Mouse (Mus musculus) MEL (cell line): ENCODE measurements around the gene Anks1. TPM values are rescaled to one million over a fixed set of nuclear protein-coding genes. Genes with fewer than 3 reads are reported as not detected.

Source experiments
- DNase-seq: peaks from one replicate; pipeline ENCODE4 v3.0.0; 2011; ENCODE audit warnings: low read depth, low spot score
- H3K27ac ChIP-seq: 2 replicates; pipeline ENCODE4 v1.5.1; 2012; ENCODE audit warnings: low read depth, mild to moderate bottlenecking, control low read depth, low read length, moderate library complexity; ENCODE audit not compliant: control insufficient read depth
- H3K27me3 ChIP-seq, 2 experiments: fragments of 150-350 bp in 1 of 2; sonication (generic) in 1 of 2; 2 replicates each; pipeline ENCODE4 v1.6.1; 2012; ENCODE audit warnings: low read length in 2 of 2, mild to moderate bottlenecking in 2 of 2, improper control_type of control experiment in 1 of 2, moderate library complexity in 1 of 2; ENCODE audit not compliant: insufficient read depth in 2 of 2, control insufficient read depth in 1 of 2
- H3K36me3 ChIP-seq, 2 experiments: 2 replicates each; pipeline ENCODE4 v1.6.1; 2012 to 2014; ENCODE audit warnings: low read length in 2 of 2, improper control_type of control experiment in 1 of 2, inconsistent platforms in 1 of 2, mild to moderate bottlenecking in 1 of 2; ENCODE audit not compliant: insufficient read depth in 2 of 2, control insufficient read depth in 1 of 2
- H3K4me1 ChIP-seq, 2 experiments: fragments of 150-350 bp in 1 of 2; sonication (generic) in 1 of 2; 2 replicates each; pipeline ENCODE4 v1.6.1; 2012; ENCODE audit warnings: low read length in 2 of 2, improper control_type of control experiment in 1 of 2, mild to moderate bottlenecking in 1 of 2; ENCODE audit not compliant: insufficient read depth in 2 of 2, control insufficient read depth in 1 of 2
- H3K4me3 ChIP-seq, 2 experiments: fragments of 150-350 bp in 1 of 2; sonication (generic) in 1 of 2; 2 replicates each; pipeline ENCODE4 v1.5.1; 2012; ENCODE audit warnings: low read depth in 2 of 2, low read length in 2 of 2, mild to moderate bottlenecking in 2 of 2, moderate library complexity in 2 of 2, control low read depth in 1 of 2, improper control_type of control experiment in 1 of 2; ENCODE audit not compliant: control insufficient read depth in 1 of 2, insufficient read depth in 1 of 2
- H3K79me2 ChIP-seq: 2 replicates; pipeline ENCODE4 v1.6.1; 2012; ENCODE audit warnings: mild to moderate bottlenecking, low read length, moderate library complexity; ENCODE audit not compliant: control insufficient read depth, poor library complexity, insufficient read depth
- H3K9ac ChIP-seq: 2 replicates; pipeline ENCODE4 v1.6.1; 2012; ENCODE audit warnings: low read depth, mild to moderate bottlenecking, control low read depth, low read length, moderate library complexity; ENCODE audit not compliant: control insufficient read depth, poor library complexity, severe bottlenecking
- H3K9me3 ChIP-seq: fragments of 150-350 bp; sonication (generic); replicated peaks from 2 replicates; pipeline ENCODE4 v1.6.1; 2012; ENCODE audit warnings: mild to moderate bottlenecking, low read length, improper control_type of control experiment, moderate library complexity; ENCODE audit not compliant: insufficient read depth
- BHLHE40 ChIP-seq: IDR thresholded peaks from 2 replicates; pipeline ENCODE4 v1.6.1; 2012; ENCODE audit warnings: low read depth, mild to moderate bottlenecking, inconsistent platforms, low read length, improper control_type of control experiment, borderline replicate concordance
- CHD1 ChIP-seq: IDR thresholded peaks from 2 replicates; pipeline ENCODE4 v1.6.1; 2012; ENCODE audit warnings: low read depth, mild to moderate bottlenecking, inconsistent platforms, low read length, improper control_type of control experiment
- CHD2 ChIP-seq: IDR thresholded peaks from 2 replicates; pipeline ENCODE4 v1.6.1; 2011; ENCODE audit warnings: low read length, improper control_type of control experiment
- GABPA ChIP-seq: IDR thresholded peaks from 2 replicates; pipeline ENCODE4 v1.6.1; 2012; ENCODE audit warnings: low read depth, mild to moderate bottlenecking, inconsistent platforms, low read length, improper control_type of control experiment, moderate library complexity
- KAT2A ChIP-seq: conservative IDR thresholded peaks from 2 replicates; pipeline ENCODE4 v1.6.1; 2012; ENCODE audit warnings: low read depth, low read length, improper control_type of control experiment, inconsistent platforms
- MAFK ChIP-seq: IDR thresholded peaks from 2 replicates; pipeline ENCODE4 v1.6.1; 2011; ENCODE audit warnings: low read depth, mild to moderate bottlenecking, low read length, improper control_type of control experiment, borderline replicate concordance
- MXI1 ChIP-seq: IDR thresholded peaks from 2 replicates; pipeline ENCODE4 v1.6.1; 2011; ENCODE audit warnings: mild to moderate bottlenecking, low read depth, low read length, improper control_type of control experiment
- MYB ChIP-seq: IDR thresholded peaks from 2 replicates; pipeline ENCODE4 v1.6.1; 2011; ENCODE audit warnings: mild to moderate bottlenecking, low read depth, low read length, improper control_type of control experiment
- NRF1 ChIP-seq: IDR thresholded peaks from 2 replicates; pipeline ENCODE4 v1.6.1; 2014; ENCODE audit warnings: low read depth, mild to moderate bottlenecking, inconsistent platforms, low read length, improper control_type of control experiment, moderate library complexity; ENCODE audit not compliant: poor library complexity, insufficient read depth, severe bottlenecking
- RAD21 ChIP-seq: IDR thresholded peaks from 2 replicates; pipeline ENCODE4 v1.6.1; 2011; ENCODE audit warnings: mild to moderate bottlenecking, low read depth, low read length, improper control_type of control experiment
- RCOR1 ChIP-seq: IDR thresholded peaks from 2 replicates; pipeline ENCODE4 v1.6.1; 2012; ENCODE audit warnings: low read depth, mild to moderate bottlenecking, inconsistent platforms, low read length, improper control_type of control experiment
- SMC3 ChIP-seq: IDR thresholded peaks from 2 replicates; pipeline ENCODE4 v1.6.1; 2011; ENCODE audit warnings: low read depth, low read length, improper control_type of control experiment
- TBP ChIP-seq: IDR thresholded peaks from 2 replicates; pipeline ENCODE4 v1.8.0; 2011; ENCODE audit warnings: low read depth, low read length, improper control_type of control experiment
- USF1 ChIP-seq: IDR thresholded peaks from 2 replicates; pipeline ENCODE4 v1.6.1; 2014; ENCODE audit warnings: low read depth, mild to moderate bottlenecking, inconsistent platforms, low read length, improper control_type of control experiment, moderate library complexity
- ZC3H11A ChIP-seq: IDR thresholded peaks from 2 replicates; pipeline ENCODE4 v1.6.1; 2012; ENCODE audit warnings: low read depth, mild to moderate bottlenecking, inconsistent platforms, low read length, improper control_type of control experiment
- ZNF384 ChIP-seq: IDR thresholded peaks from 2 replicates; pipeline ENCODE4 v1.6.1; 2012; ENCODE audit warnings: low read depth, mild to moderate bottlenecking, inconsistent platforms, low read length, improper control_type of control experiment
- polyA plus RNA-seq, 2 experiments: library from polyadenylated mRNA; stranded (reverse) in 1 of 2; unstranded in 1 of 2; fragments of >175 nt in 1 of 2; fragments of >200 nt in 1 of 2; gene quantifications; 2 replicates each; pipeline versions ENCODE4 v1.2.1 to v1.2.4; 2012; ENCODE audit warnings: low replicate concordance in 2 of 2, low read depth in 1 of 2; ENCODE audit not compliant: insufficient read length in 2 of 2, insufficient read depth in 1 of 2, missing spikeins in 1 of 2
- total RNA-seq: library from RNA; depleted of rRNA; stranded (reverse); fragments of 300-350 nt; gene quantifications from 2 replicates; pipeline ENCODE4 v1.2.3, GENCODE M21; 2012

Gene Anks1
- total and polyA plus RNA-seq, 3 experiments, result 11.9 to 15.9 TPM; not detected in 1

- peaks cover 0 to 14% of the 10 kb centered on the region in 2 experiments; a peak in 2 of 4 replicates for H3K36me3 ChIP-seq
- H3K27me3 ChIP-seq, result no peaks in the 10 kb centered on the region
- no peak overlapping the region for H3K27ac ChIP-seq
- no peaks in the 10 kb centered on the region; a peak in 1 of 4 replicates for H3K4me1 ChIP-seq
- H3K79me2 ChIP-seq, result peaks cover 63% of the 10 kb centered on the region
- no peak for DNase-seq
- TF ChIP-seq MYB, result no peak
- no peak for TF ChIP-seq RAD21
- no peak for TF ChIP-seq CHD2
- TF ChIP-seq RCOR1, result no peak
- TF ChIP-seq SMC3, result no peak
- no peak for TF ChIP-seq ZC3H11A
- TF ChIP-seq TBP, result no peak
- no peak for TF ChIP-seq KAT2A
- no peak for TF ChIP-seq CHD1
- TF ChIP-seq MAFK, result no peak
- no peak for TF ChIP-seq GABPA
- no peak for TF ChIP-seq NRF1
- no peak for TF ChIP-seq BHLHE40
- TF ChIP-seq MXI1, result no peak
- TF ChIP-seq, all 39 proteins: peak for 0
- H3K9me3 ChIP-seq, result no peaks in the 10 kb centered on the region
- H3K4me3 ChIP-seq, result no peak overlapping the region
- H3K9ac ChIP-seq, result no peak overlapping the region
Measured at GRCm38 (mm10) chr17:27866737-27867136, 42.4 kb upstream of the Anks1 start.

DNA sequence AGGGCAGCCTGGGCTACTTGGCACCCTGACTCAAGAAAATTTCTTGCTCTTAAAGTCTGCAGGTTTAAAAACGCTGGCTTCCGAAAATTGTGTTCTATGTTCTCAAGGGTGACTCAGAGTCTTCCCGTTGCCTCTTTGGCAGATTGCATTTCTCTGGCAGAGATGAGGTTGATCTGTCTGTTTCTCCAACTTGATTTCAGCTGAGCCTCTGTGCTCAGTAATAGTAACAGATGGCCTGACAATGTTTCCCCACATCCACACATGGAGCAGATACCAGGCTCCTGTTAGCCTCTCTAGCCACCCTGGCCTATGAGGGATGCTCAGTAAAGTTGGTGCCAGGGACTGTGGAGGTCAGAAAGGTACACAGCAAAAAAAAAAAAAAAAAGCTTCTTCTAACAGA is 37.3 kb upstream of the Anks1 start:
- Histone ChIP-seq H3K27me3 (no peaks in the 10 kb centered on the region), H3K9me3 (no peaks in the 10 kb centered on the region), H3K27ac (no peak overlapping the region), H3K79me2 (peaks cover 42% of the 10 kb centered on the region), H3K4me1 (peaks cover 22 to 24% of the 10 kb centered on the region in 2 experiments), H3K36me3 (peaks cover 16 to 29% of the 10 kb centered on the region in 2 experiments), H3K9ac (no peak overlapping the region), H3K4me3 (no peak overlapping the region)
- TF ChIP-seq USF1 (no peak), ZNF384 (peak; percentile 24; the same call in 1 of the 2 replicates), BHLHE40 (no peak)
- no peak for DNase-seq
